Mouse (Mus musculus): ENCODE measurements around the gene Tc2n. TPM values are rescaled to one million over a fixed set of nuclear protein-coding genes. Genes with fewer than 3 reads are reported as not detected.

Gene Tc2n
- polyA plus RNA-seq, 1 experiment from 2014 or later: 0.80 TPM

Other genes with a start within 250 kb of the Tc2n start
- 135 and 143 TPM in 2 replicates for gene Fbln5, start 100.5 kb upstream of the Tc2n start, polyA plus RNA-seq (2015; fragmentation: Nextera tagmentation; extraction: Ambion mirVana)
- gene Trip11, start 194.7 kb upstream of the Tc2n start, polyA plus RNA-seq (2015; fragmentation: Nextera tagmentation; extraction: Ambion mirVana): 20.9 and 22.8 TPM in 2 replicates
- gene Atxn3, start 239.7 kb upstream of the Tc2n start, polyA plus RNA-seq (2015; fragmentation: Nextera tagmentation; extraction: Ambion mirVana): 12.5 and 14.0 TPM in 2 replicates